Mouse (Mus musculus) heart, postnatal 0 days (tissue): ENCODE data around the gene Vps39.

Experiments
- CTCF ChIP-seq: IDR thresholded peaks from 2 replicates; pipeline ENCODE4 v1.5.1; 2016; ENCODE audit warnings: antibody characterized with exemption, control low read depth, low read depth
- EP300 ChIP-seq: IDR thresholded peaks from 2 replicates; pipeline ENCODE4 v1.6.1; 2016; ENCODE audit warnings: antibody characterized with exemption, low read depth

GRCm38 (mm10) chr2:120351321-120351720 is 1.6 kb downstream of the Vps39 start:
- TF ChIP-seq CTCF (no peak), EP300 (no peak)
